ENCODE assay signal across 9 mouse cellular contexts in genomic region chr1:25829921-25830751, GRCm38 (mm10). TPM values are rescaled to one million over a fixed set of nuclear protein-coding genes. Genes with fewer than 3 reads are reported as not detected.
DNase-seq lines count a peak whose midpoint lies in the region; ATAC-seq and TF ChIP-seq lines count a peak whose summit lies in the region.
"Had no signal": no experiment of that assay in that cellular context is flagged by ENCODE, and none has a peak within 500 bp of the region (broad histone marks: within the 10 kb centered on the region; RNA-seq: fewer than 3 reads in every experiment).

No protein-coding gene starts in this region.

- no peaks in the 10 kb centered on the region; the same call in 1 of the 2 replicates for H3K4me1 ChIP-seq in cerebellum, adult 2 months (ENCODE audit: control insufficient read depth, insufficient read depth, low read length)
- H3K4me1 ChIP-seq in forebrain, postnatal 0 days (ENCODE audit: insufficient read depth): peaks cover 13% of the 10 kb centered on the region; the same call in 1 of the 2 replicates
- H3K4me1 ChIP-seq in kidney, adult 2 months (ENCODE audit: control insufficient read depth, insufficient read depth, low read length): no peaks in the 10 kb centered on the region
- 0 out of 2 replicates have a peak, but pooled peaks cover 2% of the 10 kb centered on the region for H3K4me1 ChIP-seq in limb, embryonic 14.5 days (ENCODE audit: control insufficient read depth, insufficient read depth, low read length)

- H3K4me2 ChIP-seq in forebrain, postnatal 0 days (ENCODE audit: low read depth): peak overlapping the region; percentile 63
- peak overlapping the region; percentile 86 for H3K4me2 ChIP-seq in limb, embryonic 14.5 days (replicated peaks; ENCODE audit: low read depth, low read length, severe bottlenecking)

- TF ChIP-seq CTCF in gastrocnemius, adult 2 months (IDR thresholded peaks at IDR 0.05): no peak
- no peak for TF ChIP-seq CTCF in cerebellum, adult 2 months (IDR thresholded peaks at IDR 0.05; ENCODE audit: borderline replicate concordance, insufficient read depth, low read depth, low read length)
- no peak for TF ChIP-seq CTCF in forebrain, postnatal 0 days (IDR thresholded peaks at IDR 0.05; ENCODE audit: low read depth)
- TF ChIP-seq CTCF in kidney, adult 2 months (conservative IDR thresholded peaks at IDR 0.05; ENCODE audit: insufficient read depth, insufficient read length, low read depth, low read length): no peak

- peak; percentile 90 for ATAC-seq in forebrain, postnatal 0 days
- peak; percentile 78 for ATAC-seq in limb, embryonic 14.5 days (ENCODE audit: low FRiP score, low read depth)

- peak overlapping the region; percentile 71 for H3K4me3 ChIP-seq in gastrocnemius, adult 2 months
- H3K4me3 ChIP-seq in cerebellum, adult 2 months (replicated peaks; ENCODE audit: insufficient read depth, low read depth, low read length): peak overlapping the region; percentile 97
- peak overlapping the region; percentile 74 for H3K4me3 ChIP-seq in forebrain, postnatal 0 days (ENCODE audit: low read depth, low read length)
- peak overlapping the region; percentile 46 for H3K4me3 ChIP-seq in kidney, adult 2 months (ENCODE audit: insufficient read depth, low read depth, low read length)
- peak overlapping the region; percentile 54 for H3K4me3 ChIP-seq in limb, embryonic 14.5 days (replicated peaks; ENCODE audit: low read length)

- H3K27me3 ChIP-seq in cerebellum, adult 2 months (ENCODE audit: control insufficient read depth, insufficient read depth, low read length): no peaks in the 10 kb centered on the region
- H3K27me3 ChIP-seq in forebrain, postnatal 0 days (ENCODE audit: insufficient read depth, low read length): no peaks in the 10 kb centered on the region
- no peaks in the 10 kb centered on the region; the same call in 1 of the 2 replicates for H3K27me3 ChIP-seq in kidney, adult 2 months (replicated peaks; ENCODE audit: control insufficient read depth, insufficient read depth, low read length)
- peaks cover 32% of the 10 kb centered on the region for H3K27me3 ChIP-seq in limb, embryonic 14.5 days (ENCODE audit: control insufficient read depth, insufficient read depth, low read length)

- peak overlapping the region; percentile 58 for H3K27ac ChIP-seq in gastrocnemius, adult 2 months
- H3K27ac ChIP-seq in cerebellum, adult 2 months (ENCODE audit: insufficient read depth, low read length): peak overlapping the region; percentile 85
- peak overlapping the region; percentile 90 for H3K27ac ChIP-seq in forebrain, postnatal 0 days (ENCODE audit: low read depth, low read length)
- H3K27ac ChIP-seq in kidney, adult 2 months (ENCODE audit: insufficient read depth, low read depth, low read length): no peak overlapping the region
- H3K27ac ChIP-seq in limb, embryonic 14.5 days (replicated peaks; ENCODE audit: low read depth, low read length): no peak overlapping the region

- TF ChIP-seq POLR2A in cerebellum, adult 2 months (IDR thresholded peaks at IDR 0.05; ENCODE audit: borderline replicate concordance, insufficient read depth, low read length): peak; percentile 22; the same call in 1 of the 2 replicates
- no peak for TF ChIP-seq POLR2A in kidney, adult 2 months (IDR thresholded peaks at IDR 0.05; ENCODE audit: low read depth, low read length)
- no peak for TF ChIP-seq POLR2A in limb, embryonic 14.5 days (IDR thresholded peaks at IDR 0.05; ENCODE audit: borderline replicate concordance, extremely low read depth, insufficient read depth, insufficient read length)

- no peaks in the 10 kb centered on the region for H3K36me3 ChIP-seq in forebrain, postnatal 0 days (ENCODE audit: insufficient read depth)
- no peaks in the 10 kb centered on the region for H3K36me3 ChIP-seq in kidney, adult 2 months (ENCODE audit: control insufficient read depth, insufficient read depth, low read length)
- H3K36me3 ChIP-seq in limb, embryonic 14.5 days (ENCODE audit: control insufficient read depth, insufficient read depth, low read length): no peaks in the 10 kb centered on the region

- no peaks in the 10 kb centered on the region for H3K9me3 ChIP-seq in forebrain, postnatal 0 days (ENCODE audit: low read length)
- no peaks in the 10 kb centered on the region for H3K9me3 ChIP-seq in limb, embryonic 14.5 days (ENCODE audit: control insufficient read depth, low read length)

- under 1% methylated on average over 90 of the region's 99 CpGs for WGBS in cerebellum, adult 2 months
- WGBS in forebrain, postnatal 0 days: under 1% methylated on average over 56 of the region's 99 CpGs
- 2% methylated on average over 98 of the region's 99 CpGs for WGBS in kidney, adult 2 months
- 0% methylated on average over 22 of the region's 99 CpGs for WGBS in limb, embryonic 14.5 days

- intact Hi-C loops in gastrocnemius, adult 2 months (cut with DNase I): no loop called here

- peak; percentile 46 for DNase-seq in gastrocnemius, adult 2 months
- no peak for DNase-seq in gastrocnemius, adult 8-10 months (ENCODE audit: low spot score in 2 of 2)
- peak; percentile 89 to 90 for DNase-seq in cerebellum, adult 2 months
- peak; percentile 86 for DNase-seq in forebrain, postnatal 0 days
- DNase-seq in kidney, adult 2 months: peak; percentile 10
- peak; percentile 70 for DNase-seq in limb, embryonic 14.5 days (ENCODE audit: low spot score)
- DNase-seq in retina, adult 2 months (ENCODE audit: low read depth, low spot score): peak; percentile 71
- no peak for DNase-seq in adipocyte (ENCODE audit: low spot score)

- H3K9ac ChIP-seq in forebrain, postnatal 0 days: peak overlapping the region; percentile 77
- peak overlapping the region; percentile 55 for H3K9ac ChIP-seq in limb, embryonic 14.5 days (ENCODE audit: low read depth, low read length, severe bottlenecking)

RNA-seq across cellular contexts. Expression of gene Adgrb3, which starts 0.6 kb away (rescaled TPM):
- not detected for total RNA-seq in gastrocnemius, adult 2 months (2021)
- total RNA-seq in gastrocnemius, adult 8-10 months (2022): not detected
- 54.7 and 57.0 TPM in 2 replicates for polyA plus RNA-seq in cerebellum, adult 2 months (2012; rRNA removed)
- total RNA-seq in forebrain, postnatal 0 days (2014; rRNA removed): 99.3 and 106 TPM in 2 replicates
- polyA plus RNA-seq in forebrain, postnatal 0 days (2015; fragmentation: Nextera tagmentation; extraction: Ambion mirVana): 52.2 and 59.3 TPM in 2 replicates
- 0.03 and 0.14 TPM in 2 replicates for polyA plus RNA-seq in kidney, adult 2 months (2012; rRNA removed)
- polyA plus RNA-seq in limb, embryonic 14.5 days (2012; rRNA removed): 2.1 and 2.2 TPM in 2 replicates
- 1.8 and 2.2 TPM in 2 replicates for polyA plus RNA-seq in limb, embryonic 14.5 days (2014; fragmentation: Nextera tagmentation; extraction: Ambion mirVana)
- polyA plus RNA-seq: gonadal fat pad, adult 2 months had no signal

Comparison
In these comparisons a context has a peak if more than half of its experiments do, and no peak if none do; other contexts are left out.
1. DNase-seq: peak in gastrocnemius, adult 2 months (single experiment), cerebellum, adult 2 months (2 of 2), forebrain, postnatal 0 days (single experiment), kidney, adult 2 months (single experiment), limb, embryonic 14.5 days (single experiment) and retina, adult 2 months (single experiment); none in gastrocnemius, adult 8-10 months (0 of 2) and adipocyte (single experiment).
2. H3K27ac ChIP-seq: peak in gastrocnemius, adult 2 months (single experiment), cerebellum, adult 2 months (single experiment) and forebrain, postnatal 0 days (single experiment); none in kidney, adult 2 months (single experiment) and limb, embryonic 14.5 days (single experiment).
3. H3K4me3 ChIP-seq: peak in every context shown above with its lines; median percentile 97 in cerebellum, adult 2 months; 74 in forebrain, postnatal 0 days; 71 in gastrocnemius, adult 2 months; 54 in limb, embryonic 14.5 days; 46 in kidney, adult 2 months.
4. RNA of gene Adgrb3, which starts 0.6 kb away (polyA plus RNA-seq): 52.2 to 59.3 TPM in forebrain, postnatal 0 days and 54.7 to 57.0 TPM in cerebellum, adult 2 months; 1.8 to 2.2 TPM in limb, embryonic 14.5 days and 0.03 to 0.14 TPM in kidney, adult 2 months; every median in the first group is over 10 times any median in the second.